Mouse (Mus musculus): ENCODE measurements around the gene Sntb2. TPM values are rescaled to one million over a fixed set of nuclear protein-coding genes. Genes with fewer than 3 reads are reported as not detected.
"Not testable (repeated sequence)": the region's sequence is repeated elsewhere in the genome, so short reads cannot be mapped to it uniquely, and the experiment has no call there.

Gene Sntb2
- 10 to 100 TPM; 23.5 to 30.0 TPM for total RNA-seq (2021)
- long read RNA-seq, experiment 1, full-length matches to known transcripts, result 32 of 42 reads
- long read RNA-seq, experiment 1, partial matches to known transcripts, result 1 of 42 reads
- long read RNA-seq, experiment 1, other reads (novel, unspliced or antisense), result 9 of 42 reads
- long read RNA-seq, experiment 2, full-length matches to known transcripts, result 7 of 9 reads
- long read RNA-seq, experiment 2, partial matches to known transcripts, result 0 of 9 reads
- long read RNA-seq, experiment 2, other reads (novel, unspliced or antisense), result 2 of 9 reads

DNA sequence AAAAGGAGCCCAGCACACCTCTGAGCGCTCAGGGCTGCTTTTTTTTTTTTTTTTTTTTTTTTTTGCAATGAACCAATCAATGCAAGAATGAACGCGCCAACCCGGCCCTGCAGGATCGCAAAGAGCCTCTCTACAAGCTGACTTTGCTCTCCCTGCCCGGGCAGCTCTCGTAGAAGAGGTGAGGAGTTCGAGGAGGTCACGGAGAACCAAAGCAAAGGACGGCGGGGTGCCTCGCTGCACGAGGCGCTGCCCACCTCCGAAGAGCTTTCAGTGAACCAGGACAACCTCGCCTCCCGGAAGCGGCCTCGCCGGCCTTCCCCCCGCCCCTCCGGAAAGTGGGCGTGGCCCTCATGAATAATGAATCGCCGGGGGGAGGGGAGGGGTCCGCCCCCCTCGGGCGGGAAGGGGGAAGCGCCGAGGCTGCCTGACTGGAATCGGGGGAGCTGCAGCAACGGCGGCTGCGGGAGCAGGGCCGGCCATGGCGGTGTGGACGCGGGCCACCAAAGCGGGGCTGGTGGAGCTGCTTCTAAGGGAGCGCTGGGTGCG, at the start of gene Sntb2:
Gene Sntb2 (plus strand): TSS at position 427 of the 546 bp plus-strand sequence.
- peak; percentile 99 for DNase-seq

DNA sequence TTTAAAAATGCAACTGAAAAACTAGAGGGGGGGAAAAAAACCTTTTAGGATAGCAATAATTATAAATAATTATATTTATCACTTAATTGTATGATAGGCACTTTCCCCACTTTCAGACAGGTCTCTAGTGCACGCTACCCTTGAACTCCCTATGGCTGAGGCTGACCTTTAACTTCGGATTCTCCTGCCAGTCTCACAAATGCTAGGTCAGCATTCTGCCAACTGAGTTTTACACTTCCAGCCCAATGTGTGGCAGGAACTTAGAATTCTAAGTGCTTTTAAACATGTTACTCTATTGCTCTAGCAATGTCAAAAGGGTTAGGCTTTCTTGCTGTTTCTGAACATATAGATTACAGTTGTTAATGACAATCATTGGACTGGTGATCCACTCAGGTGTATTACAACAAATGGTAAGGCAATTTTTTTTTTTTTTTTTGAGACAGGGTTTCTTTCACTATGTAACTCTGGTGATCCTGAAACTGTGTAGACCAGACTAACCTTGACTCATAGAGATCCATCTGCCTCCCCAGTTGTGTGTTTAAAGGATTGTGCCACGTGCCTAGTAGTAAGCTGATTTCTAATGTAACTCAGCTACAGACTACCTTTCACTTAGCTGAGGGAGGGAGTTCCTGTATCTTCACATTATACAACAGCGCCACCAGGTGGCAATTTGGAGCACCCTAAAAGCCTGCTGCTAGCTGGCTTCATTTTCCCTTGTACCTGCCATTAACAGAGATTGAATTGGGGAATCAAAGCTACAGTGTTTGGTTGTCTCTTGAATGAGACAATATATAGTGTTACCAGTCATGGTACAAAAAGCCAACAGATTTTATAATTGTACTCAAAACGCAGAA, 48.0 kb upstream of the Sntb2 start:
- DNase-seq, result peak; percentile 87

DNA sequence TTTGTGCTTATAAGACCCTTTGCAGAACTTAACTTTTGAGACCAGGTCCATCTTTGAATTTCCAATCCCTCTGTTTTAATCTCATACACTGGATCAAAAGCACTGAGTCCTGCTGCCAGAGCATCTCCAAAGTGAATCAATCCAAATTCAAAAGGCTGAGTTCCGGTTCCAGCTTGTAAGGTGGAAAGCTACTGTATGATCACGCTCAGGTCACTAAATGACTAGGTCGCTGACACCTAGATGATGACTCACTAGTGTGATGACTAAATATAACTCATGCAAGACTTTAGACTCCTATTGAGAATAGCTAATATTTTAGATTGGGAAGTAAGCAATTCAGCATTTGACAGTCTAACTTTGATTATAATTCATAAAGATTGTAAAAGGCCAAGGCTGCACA, 46.7 kb upstream of the Sntb2 start:
- DNase-seq, result no peak

DNA sequence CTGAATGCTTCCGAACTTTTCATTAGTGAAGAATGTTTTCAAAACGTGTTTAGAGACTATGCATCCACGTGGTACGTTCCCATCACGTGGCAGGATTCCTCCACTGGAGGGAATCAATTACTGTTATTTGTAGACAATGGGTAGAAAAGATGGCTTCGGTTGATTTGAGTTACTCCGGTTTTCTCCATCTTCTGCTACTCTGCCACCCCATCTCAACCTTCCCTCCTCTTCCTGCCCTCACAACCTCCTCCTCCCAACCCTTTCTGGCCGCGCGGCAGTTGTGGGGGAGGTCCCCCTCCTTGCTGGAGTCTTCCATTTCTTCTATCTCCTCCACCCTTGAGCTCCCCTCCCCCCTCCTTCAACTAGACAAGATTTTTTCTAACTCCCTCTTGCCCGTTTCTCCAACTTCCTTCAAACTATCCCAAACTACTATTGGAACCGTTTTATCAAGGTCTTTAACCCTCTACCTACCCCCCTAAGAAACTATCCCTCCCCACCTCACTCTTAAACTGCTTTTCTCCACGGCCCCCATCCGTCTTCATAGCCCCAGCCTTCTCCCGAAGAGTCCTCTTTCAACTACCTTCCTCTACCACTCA, 43.2 kb upstream of the Sntb2 start:
- peak; percentile 49 for DNase-seq

DNA sequence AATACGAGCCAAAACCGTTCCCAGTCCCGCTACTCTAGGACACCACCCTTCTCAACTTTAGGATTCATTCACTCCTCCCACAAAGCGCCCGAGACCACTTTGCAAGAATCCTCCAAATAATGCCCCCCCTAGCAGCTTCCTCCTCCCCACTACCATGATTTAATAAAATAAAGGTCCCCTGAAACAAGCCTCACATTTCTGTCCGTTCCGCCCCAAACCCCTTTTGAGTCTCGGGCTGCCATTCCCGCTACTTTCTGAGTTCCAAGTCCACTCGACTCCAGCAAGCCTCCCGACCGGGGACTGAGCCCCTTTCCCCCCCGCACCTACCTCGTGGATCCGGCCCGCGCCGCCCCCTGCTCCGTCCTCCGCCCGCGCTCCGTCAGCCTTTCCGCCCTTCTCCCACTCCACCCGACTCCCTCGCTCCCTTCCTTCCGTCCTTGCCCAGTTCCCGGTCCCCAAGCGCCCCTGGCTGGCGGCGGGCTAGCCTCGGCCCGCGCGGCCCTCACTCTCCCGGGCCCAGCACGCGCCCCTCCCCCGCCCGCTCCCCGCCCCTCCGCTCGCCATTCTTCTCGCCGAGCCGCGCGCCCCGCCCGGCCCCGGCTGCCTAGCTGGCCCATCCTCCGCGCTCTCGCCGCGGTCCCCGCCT, 42.6 kb upstream of the Sntb2 start:
- DNase-seq, result peak; percentile 77

DNA sequence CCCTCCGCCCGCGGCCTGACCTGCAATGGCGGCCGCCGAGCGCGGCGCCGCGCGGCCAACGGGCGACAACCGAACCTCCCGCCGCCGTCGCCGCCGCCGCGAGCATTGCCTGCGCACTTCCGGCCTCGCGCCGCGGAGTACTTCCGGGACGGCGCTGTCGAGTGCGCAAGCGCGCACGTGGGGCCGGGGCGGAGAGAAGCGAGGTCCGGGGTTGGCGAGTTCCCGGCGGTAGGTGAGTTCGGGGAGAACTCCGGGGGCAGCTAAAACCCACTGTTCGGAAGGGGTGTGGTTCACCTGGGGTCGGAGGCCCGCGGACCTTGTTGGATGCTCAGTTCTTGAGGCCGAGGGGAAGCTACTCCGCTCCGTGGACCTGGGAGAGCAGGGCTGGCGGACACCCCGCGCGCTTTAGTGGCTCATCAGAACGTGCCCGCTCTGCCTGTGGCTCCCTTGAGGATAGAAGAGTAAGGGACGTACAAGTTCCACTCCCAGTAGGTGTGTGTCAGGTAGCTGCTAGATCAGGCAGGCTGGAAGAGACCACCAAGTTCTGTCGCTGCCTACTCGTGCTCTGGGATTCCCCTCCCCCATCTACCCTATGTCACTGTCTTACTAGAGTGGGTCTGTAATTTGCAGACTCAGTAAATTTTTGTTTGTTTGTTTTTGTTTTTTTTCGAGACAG, 41.9 kb upstream of the Sntb2 start, which contains the start of gene Utp4:
Gene Utp4 (plus strand): TSS at position 156 of the 676 bp plus-strand sequence.
- DNase-seq, result peak; percentile 94

DNA sequence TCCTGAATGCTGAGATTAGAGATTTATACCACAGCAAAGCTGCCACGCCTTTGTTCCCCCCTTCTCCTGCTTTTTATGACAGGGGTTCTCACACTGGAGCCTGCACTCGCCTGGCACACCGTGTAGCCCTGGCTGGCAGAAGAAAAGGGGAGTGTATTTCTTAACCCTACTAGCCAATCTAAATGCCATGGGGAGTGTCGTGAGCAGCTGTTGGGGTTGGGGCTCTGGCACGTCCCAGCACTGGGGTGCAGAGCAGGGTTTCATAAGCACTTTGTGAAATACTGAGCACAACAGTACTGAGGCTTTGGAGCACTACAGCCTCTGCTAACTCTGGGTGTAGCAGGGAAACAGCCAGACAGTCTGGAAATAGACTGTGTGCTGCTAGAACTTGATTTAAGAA, 36.1 kb upstream of the Sntb2 start:
- DNase-seq, result peak; percentile 34

DNA sequence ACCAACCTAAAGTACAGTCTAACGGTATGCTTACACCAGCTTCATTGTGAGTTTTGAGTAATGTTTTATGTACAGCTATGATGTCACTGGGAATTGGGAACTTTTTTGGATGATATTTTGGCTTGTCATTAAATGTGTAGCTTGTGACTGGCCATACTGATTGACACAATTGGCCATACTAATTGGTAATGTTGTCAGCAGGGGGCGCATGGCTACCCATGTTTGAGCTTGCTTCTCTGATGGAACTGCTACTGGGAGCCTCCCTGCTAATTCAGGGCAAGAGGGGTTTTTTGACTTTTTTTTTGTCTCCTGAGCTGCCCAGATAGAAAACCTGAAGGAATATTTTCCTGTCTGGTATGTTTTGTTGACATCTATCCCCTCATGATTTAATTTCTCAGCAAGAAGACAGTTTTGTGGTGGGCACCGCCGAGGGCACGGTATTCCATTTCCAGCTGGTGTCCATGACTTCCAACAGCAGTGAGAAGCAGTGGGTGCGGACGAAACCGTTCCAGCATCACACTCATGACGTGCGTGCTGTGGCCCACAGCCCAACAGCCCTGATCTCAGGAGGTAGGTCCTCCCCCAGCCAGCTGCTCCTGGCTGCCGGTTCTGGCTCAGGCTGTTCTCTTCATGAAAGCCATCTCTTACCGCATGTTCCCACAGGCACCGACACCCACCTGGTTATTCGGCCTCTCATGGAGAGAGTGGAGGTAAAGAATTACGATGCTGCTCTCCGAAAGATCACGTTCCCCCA, 29.6 kb upstream of the Sntb2 start:
- peak; percentile 84 for DNase-seq

DNA sequence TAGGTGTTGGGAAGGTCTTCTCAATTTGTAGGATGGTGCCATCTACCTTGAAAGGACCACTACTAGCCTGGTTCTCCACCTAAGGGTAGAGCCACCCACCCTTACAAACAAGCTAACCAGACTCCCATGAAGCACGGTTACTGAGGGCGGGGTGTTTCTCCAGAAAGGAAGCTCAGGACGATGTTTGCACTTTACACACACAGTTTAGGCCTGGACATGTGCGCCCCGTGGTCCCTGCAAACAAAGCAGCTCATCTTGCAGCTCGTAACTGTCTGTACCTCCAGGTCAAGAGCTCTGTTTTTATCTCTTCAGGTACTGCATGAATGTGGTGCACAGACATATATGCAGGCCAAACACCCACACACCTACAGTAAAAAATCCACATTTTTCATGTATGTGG, 28.9 kb upstream of the Sntb2 start:
- no peak for DNase-seq

DNA sequence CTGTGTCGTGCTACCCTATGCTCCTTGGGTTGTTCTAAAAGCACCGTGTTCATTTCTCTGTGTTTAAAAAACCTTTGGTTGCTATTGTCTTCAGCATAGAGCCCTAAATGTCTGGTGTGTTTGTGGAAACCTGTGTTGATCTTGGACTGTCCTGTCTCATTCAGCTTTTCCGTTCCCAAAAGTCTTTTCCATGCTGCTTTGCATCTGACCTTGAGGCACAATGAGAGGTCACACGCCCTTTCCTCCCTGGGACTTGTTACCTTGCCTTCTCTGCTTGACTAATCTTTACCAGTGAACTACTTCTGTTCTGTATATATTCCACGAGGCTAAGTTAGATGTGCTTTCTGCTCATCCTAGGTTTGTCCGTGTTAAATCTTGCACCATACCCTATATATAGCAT, 28.1 kb upstream of the Sntb2 start:
- DNase-seq, result no peak

DNA sequence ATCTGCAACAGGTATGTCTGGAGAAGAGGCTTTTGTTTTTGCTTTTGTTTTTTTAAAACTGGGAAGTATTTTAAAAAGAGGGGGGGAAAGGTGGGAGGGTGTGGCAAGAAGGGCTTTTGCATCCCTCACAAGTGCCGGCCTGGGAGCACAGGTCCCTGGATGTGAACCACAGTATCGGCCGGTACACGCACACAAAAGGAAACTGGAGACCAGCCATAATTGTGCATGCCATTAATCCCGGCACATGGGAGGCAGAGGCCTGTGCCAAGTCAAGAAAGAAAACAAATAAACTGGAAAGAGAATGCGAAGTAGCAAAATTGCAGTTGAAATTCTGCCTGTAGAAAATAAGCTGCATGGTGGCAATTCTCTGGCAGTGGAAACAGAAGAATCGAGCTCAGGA, 27.3 kb upstream of the Sntb2 start:
- no peak for DNase-seq

DNA sequence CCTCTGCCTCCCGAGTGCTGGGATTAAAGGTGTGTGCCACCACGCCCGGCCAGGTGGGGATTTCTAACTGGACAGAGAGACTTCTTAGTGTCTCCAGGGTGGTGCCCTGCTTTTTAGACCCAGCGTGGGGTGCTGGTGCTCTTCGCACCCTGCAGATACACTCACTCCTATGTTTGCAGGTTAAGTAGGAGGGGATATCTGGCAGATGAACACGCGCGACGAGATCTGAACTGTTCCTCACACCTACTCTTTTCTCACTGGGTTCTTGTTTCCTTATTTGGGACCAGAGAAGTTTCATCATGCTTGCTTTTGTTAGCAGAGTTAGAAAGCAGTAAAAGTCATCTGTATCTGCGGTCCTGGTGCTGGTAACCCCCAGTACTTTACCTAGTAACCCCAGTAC, 21.9 kb upstream of the Sntb2 start:
- no peak for DNase-seq

DNA sequence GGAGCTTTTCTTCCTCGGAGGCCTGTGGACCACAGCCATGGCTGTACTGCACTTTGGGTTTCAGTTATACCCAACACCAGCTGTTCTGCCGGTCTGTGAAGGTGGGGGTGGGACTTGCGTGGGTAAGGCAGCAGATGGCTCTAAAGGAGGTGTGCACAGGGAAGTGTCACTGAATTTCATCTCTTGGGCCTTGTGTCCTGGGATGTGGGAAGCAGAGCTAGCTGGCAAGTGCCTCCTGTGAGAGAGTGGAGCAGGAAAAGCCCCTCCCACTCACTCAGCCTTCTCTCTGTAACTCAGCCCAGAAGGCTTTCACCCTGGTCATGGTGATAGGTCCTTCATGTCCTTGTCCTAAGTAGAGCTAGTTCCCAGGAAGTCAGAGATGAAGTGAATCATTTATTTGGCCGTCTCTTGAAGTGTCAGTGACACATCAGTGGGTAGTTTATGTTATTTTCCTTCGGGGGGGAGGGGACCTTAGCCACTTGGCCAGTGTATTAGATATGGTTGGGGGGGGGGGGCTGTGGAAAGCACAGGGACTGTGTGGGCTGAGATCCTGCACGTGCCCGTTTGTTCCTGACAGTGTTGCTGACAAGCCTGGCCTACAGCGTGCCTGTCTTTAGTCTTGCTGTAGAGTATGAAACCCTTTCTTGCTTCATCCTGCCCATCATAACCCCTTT, 15.7 kb upstream of the Sntb2 start:
- peak; percentile 42 for DNase-seq

DNA sequence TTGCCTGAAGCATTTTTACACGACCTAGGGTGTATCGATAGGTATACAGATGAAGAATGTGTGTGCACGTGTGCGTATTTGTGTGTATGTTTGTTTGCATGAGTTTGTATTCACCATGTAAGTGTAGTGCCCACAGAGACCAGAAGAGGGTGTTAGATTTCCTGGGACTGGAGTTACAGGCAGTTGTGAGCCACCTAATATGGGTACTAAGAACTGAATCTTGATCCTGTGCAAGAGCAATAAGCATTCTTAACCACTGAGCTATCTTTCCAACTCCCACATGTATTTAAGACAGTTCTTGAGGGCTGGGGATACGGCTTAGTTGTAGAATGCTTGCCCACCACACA, 15.2 kb upstream of the Sntb2 start:
- DNase-seq, result no peak

DNA sequence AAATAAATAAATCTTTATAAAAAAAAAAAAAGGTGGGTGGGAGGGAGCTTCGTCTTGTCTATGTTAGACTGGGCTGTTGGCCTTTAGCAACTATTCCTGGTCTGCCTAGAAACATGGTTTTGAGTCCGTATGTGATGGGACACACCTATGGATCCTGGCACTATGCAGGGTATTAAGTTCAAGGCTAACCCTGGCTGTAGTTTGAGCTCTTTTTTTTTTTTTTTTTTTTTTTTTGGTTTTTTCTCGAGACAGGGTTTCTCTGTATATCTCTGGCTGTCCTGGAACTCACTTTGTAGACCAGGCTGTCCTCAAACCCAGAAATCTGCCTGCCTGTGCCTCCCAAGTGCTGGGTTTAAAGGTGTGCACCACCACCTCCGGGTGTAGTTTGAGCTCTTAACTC, 11.5 kb upstream of the Sntb2 start:
- DNase-seq, result no peak

DNA sequence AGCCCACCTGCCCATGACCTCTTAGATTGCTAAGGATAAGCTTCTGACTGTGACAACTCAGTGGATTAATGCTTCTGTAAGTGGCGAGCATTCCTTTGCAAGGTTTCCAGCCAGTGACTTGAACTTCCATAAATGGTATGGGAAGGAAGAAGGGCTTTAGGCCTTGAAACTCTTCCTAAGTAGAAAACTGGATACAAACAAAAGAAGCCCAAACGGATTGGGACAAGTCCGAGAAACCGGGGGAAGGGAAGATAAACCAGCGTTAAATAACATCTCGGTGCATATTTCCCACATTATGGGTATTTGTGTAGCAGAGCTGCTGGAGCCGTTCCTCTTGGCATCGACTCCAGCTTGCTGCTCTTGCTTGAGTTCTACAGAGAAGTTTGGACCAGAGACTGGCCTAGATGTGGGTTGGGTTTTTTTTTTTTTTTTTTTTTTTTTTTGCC, 10.6 kb upstream of the Sntb2 start:
- DNase-seq, result peak; percentile 26

DNA sequence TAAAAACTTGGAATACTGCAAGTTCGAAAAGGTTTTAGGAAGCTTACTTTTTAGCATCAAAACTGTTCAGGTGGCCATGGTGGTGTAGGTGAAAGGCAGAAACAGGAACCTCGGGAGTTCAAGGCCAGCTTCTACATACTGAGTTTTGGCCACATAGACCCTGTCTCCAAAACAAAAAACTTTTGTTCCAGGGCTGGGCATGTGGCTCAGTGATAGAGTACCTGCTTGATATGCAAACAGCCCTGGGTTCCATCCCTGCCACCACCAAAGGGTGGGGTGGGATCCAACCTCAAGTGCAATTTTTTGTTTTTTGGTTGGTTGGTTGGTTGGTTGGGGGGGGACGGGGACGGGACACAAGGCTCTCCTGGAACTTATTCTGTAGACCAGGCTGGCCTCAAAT, 10.1 kb upstream of the Sntb2 start:
- no peak for DNase-seq

DNA sequence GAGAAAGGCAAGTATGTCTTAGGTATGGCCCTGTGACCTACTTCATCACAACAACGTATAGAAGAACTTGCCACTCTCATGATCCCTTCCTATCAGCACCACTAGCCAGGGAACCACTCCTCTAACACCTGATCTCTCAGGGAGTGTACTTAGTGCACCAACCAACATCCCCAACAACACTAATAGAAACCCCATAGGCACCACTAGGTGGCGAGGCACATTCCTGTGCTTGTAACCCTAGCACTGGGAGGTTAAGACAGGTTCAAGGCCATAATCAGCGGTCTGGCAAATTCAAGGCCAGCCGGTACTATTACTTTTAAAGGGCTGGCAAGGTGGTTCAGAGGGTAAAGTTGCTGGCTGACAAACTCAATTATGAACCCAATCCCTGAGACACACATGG, 8.3 kb upstream of the Sntb2 start:
- DNase-seq, result no peak

DNA sequence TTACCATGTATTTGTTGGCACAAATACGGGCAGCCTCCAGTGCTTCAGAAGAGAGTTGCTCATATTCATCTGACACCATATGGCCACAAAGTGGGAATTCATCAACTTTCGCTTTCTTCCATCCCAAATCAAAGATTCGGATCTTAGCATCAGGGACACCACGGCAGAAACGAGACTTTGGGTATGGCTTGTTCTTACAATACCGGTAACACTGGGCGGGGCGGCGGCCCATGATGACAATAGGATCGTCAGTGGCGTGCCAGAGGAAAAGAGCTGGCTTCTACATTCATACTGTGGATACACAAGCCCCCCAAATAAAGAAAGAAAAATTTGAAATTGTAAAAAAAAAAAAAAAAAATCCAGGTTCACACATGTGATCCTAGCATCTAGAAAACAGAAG, 7.4 kb upstream of the Sntb2 start:
- not testable (repeated sequence) for DNase-seq

DNA sequence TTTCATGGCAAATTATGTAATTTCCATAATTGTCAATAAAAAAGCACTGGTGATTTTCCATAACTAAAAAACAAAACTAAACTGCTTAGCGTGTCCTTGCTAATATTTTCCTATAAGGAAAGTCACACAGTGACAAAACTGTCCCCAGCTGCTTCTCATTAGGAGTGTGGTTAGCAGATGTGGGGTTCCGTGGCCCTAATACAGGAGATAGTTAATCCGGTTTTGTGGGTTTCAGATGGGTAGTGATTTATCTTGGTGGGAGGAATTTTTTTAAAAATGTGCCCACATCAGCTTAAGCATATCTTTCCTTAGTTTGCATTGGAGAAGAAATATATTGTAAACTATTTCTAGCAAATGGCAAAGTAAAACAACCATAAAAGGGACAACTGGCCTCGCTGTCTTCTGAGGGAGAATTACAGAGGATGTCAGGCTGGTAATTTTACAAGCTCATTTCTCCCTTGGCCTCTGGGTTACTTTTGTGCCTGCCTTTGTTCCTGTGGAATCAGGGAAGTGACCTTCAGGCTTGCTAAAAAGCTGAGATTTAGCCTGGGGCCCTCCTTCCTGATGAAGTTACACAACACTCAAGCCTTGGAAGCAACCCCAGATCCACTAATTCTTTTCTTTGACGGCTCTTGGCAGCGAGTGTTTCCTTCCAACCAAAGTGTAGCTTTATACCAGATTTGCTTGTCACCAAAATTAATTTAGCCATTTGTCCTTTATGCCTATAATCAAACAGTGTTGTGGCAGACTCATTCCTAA, 6.2 kb upstream of the Sntb2 start:
- peak; percentile 80 for DNase-seq

Measured in adrenal gland, postnatal 10 days (tissue).